Mouse (Mus musculus): Measurements from ENCODE around the gene Ccdc177.

Ccdc177 gene

GRCm38 (mm10) chr12:80734526-80735470 is 25.7 kb downstream of the Ccdc177 start:
- no peak for DNase-seq

GRCm38 (mm10) chr12:80730567-80730966 is 29.9 kb downstream of the Ccdc177 start:
- DNase-seq: peak; percentile 63

GRCm38 (mm10) chr12:80729758-80730530 is 30.5 kb downstream of the Ccdc177 start:
- DNase-seq: no peak

- no peak for DNase-seq
These were observed 31.7 kb downstream of the Ccdc177 start for GRCm38 (mm10) chr12:80728814-80729213.

GRCm38 (mm10) chr12:80728207-80728606 is 32.3 kb downstream of the Ccdc177 start:
- DNase-seq: no peak

DNA sequence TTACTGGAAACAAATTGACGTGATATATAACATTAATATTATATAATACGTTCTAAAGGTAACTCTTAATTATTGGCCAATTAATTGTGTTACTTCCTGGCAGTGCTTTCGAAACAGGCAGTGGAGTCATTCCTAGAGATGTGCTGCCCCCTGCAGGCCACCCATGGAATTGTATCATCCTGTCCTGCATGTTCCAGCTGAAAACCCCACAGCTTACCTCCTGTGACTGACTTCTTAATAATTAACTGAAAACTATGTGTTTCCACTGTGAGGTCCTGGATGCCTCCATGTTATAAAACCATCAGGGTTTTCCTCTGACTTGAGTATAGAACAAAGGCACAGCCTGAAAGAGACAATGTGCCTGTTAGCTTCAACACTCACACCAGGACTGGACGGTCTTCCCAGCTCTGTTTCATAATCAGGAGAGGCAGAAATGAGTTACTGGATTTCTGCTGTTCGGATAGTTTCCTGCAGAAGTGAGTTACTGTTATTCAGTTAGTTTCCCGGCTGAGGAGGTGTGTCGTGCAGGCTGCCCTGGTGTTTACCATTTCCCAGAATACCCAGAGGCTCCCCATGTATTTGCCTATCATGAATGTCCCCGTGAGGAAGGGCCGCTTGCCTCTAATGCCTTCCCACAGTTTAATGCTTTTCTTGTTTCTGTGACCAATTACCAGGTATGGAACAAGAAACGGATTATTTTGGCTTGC is 35.5 kb downstream of the Ccdc177 start:
- DNase-seq: peak; percentile 65

- no peak for DNase-seq
These were observed 39.0 kb downstream of the Ccdc177 start for GRCm38 (mm10) chr12:80721458-80721857.

DNA sequence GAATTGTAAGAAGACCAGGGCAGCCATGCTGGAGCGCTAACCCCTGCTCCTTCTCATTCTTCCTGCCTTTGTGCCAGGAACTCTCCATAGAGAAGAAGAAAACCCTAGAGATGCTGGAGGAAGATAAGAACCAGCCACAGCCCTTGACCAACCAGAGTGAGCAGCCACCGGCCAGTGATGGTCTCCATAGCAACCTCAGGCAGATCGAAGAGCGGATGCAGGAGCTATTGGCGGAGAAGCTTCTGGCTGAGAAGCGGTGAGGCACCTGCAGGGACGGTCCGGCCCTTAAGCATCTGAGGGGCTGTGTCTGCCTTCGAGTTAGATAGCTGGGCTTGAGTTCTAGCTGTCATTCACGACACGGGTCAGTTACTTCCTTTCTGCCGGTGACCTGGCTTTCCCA is 40.0 kb downstream of the Ccdc177 start:
- no peak for DNase-seq

DNA sequence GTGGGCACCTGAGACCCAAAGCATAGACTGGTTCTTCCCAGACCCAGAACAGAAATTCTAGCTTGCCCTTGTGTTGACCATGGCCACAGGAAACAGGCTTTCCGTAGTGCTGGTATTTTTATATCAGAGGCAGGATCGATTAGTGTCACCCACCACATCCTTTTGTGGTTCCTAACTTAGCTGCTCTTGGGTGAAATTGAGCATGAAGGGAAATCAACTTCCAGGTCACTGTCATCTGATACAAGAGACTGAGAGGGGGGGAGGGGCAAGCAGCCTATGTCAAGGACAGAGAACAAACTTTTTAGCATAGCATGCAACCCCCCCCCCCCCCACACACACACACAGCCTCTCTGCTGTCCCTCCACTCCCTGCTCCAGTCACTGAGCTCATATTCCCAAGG is 41.3 kb downstream of the Ccdc177 start:
- no peak for DNase-seq

DNA sequence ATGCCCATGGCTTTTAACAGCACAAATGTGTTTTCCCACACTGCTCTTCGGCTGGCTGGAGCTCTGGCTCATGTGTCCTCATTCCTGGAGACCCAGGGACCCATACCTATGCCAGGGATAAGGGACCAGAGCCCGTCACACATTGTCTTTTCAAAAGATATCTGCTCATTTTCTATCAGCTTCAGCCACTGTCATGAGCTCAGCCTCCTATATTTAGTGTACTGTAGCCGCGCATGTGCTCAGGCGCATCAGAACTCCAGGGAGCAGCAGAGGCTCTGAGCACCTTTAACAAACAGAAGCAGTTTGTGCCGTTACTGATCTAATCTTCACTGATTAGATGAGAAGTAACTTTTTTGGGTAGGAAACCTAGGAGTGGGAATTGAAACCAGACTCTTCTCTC is 44.6 kb downstream of the Ccdc177 start:
- DNase-seq: no peak

DNA sequence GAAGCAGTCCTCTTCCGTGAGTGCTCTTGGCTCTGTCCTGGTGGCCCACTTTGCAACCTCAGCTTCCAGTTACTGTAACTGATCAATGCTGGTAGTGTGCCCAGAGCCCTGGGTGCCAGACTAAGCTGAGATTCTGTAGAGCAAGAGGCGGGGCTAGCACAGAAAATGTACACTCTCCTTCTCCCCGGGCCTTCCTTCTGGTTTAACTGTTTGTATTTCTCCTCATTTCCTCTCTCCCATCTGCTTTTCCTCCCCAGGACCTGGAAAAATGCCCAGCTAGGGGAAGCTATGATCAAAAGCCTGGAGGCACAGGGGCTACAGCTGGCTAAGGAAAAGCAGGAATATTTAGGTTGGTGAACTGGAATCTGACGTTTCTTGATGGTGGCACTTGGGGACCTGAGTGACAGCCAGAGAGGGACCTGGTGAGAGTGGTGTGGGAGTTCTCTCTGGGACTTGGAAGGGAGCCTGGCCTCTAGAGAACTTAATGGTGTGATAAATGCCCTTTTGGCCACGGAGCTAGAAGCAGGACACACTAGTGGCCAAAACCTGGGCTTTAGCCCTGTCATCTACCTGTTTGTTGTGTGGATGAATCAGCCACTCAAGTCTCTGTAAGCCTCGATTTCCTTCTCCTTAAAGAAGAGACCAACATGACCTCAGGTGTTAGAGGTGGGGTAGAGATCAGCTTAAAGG is 53.4 kb downstream of the Ccdc177 start:
- DNase-seq: peak; percentile 56

- DNase-seq: no peak
These were observed 54.1 kb downstream of the Ccdc177 start for GRCm38 (mm10) chr12:80706208-80706914.
